Mouse (Mus musculus) embryonic facial prominence, embryonic 10.5 days (tissue): ENCODE data around the gene Tnrc18. TPM values are rescaled to one million over a fixed set of nuclear protein-coding genes. Genes with fewer than 3 reads are reported as not detected.

ENCODE experiments used
- DNase-seq: peaks from one replicate; pipeline ENCODE4 v3.0.0-alpha.2; 2017; ENCODE audit warnings: low spot score
- H3K27ac ChIP-seq: fragments of 300-500 bp; sonication (generic); replicated peaks from 2 replicates; pipeline ENCODE4 v1.5.1; 2016; ENCODE audit warnings: mild to moderate bottlenecking
- H3K27me3 ChIP-seq: fragments of 300-500 bp; sonication (generic); replicated peaks from 2 replicates; pipeline ENCODE4 v1.6.1; 2016; ENCODE audit warnings: low read depth, mild to moderate bottlenecking; ENCODE audit not compliant: poor library complexity, severe bottlenecking
- H3K36me3 ChIP-seq: fragments of 300-500 bp; sonication (generic); replicated peaks from 2 replicates; pipeline ENCODE4 v1.6.1; 2016; ENCODE audit warnings: mild to moderate bottlenecking, moderate library complexity
- H3K4me1 ChIP-seq: fragments of 300-500 bp; sonication (generic); 2 replicates; pipeline ENCODE4 v1.6.1; 2016
- H3K4me3 ChIP-seq: fragments of 300-500 bp; sonication (generic); 2 replicates; pipeline ENCODE4 v1.5.1; 2016; ENCODE audit warnings: mild to moderate bottlenecking, moderate library complexity
- H3K9me3 ChIP-seq: fragments of 300-500 bp; sonication (generic); 2 replicates; pipeline ENCODE4 v1.6.1; 2016; ENCODE audit warnings: mild to moderate bottlenecking
- WGBS: fragments of 180-500 bp; shearing (Covaris S2); methylation state at CpG from one replicate; pipeline ENCODE4 v1.1.7; 2016; 5-methylcytosine and 5-hydroxymethylcytosine counted together
- polyA plus RNA-seq: library from polyadenylated mRNA; unstranded; fragments of >200 nt; fragmentation: Nextera tagmentation; extraction: Ambion mirVana; gene quantifications from 2 replicates; pipeline ENCODE4 v1.2.1, GENCODE M21; 2016

The Tnrc18 gene
- polyA plus RNA-seq, 1 experiment from 2014 or later: 26.5 TPM

DNA sequence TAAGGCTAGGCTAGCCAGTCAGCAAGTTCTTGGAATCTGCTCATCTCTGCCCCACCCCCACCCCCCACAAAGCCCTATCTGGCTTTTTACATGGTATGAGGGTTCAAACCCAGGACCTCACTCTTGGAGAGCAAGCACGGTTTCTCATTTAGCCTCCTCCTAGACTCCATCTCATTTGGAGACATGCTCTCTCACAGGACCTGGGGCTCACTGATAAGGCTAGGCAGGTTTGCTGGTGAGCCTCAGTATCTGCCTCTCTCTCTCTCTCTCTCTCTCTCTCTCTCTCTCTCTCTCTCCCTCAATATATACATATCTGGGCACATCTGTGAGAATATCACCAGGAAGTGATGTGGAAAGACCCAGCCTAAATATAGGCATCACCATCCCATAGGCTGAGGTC, 138.4 kb downstream of the Tnrc18 start:
- Histone ChIP-seq H3K9me3 (no peaks in the 10 kb centered on the region), H3K4me3 (no peak overlapping the region), H3K27ac (no peak overlapping the region), H3K4me1 (no peaks in the 10 kb centered on the region), H3K36me3 (no peaks in the 10 kb centered on the region), H3K27me3 (no peaks in the 10 kb centered on the region)
- WGBS: 94% methylated on average over 1 of the region's 1 CpGs
- DNase-seq: no peak

DNA sequence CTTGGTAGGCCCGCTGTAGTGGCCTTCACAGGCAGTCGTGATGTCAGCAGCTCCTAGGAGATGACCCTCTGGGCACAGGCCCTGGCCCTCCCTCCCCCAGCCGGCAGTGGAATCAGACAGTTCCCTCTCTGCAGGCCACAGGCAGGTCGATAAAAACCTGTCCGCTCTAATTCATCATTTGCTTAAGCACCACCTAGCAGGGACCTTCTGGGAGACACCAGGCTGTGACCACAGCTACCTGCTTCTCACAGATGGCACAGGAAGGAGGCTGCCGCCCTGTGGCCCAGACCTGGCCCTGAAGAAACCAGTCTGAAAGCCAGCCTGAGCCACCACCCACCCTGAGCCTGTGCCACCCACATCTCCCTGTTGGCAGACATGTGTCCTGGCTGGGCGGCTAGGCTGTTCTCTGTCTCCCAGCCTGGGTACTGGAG, 139.3 kb downstream of the Tnrc18 start:
- no peak overlapping the region for H3K27ac ChIP-seq

More for the DNA sequence above, 139.3 kb downstream of the Tnrc18 start:
- H3K36me3 ChIP-seq: no peaks in the 10 kb centered on the region
- 71% methylated on average over 7 of the region's 7 CpGs for WGBS
- H3K4me3 ChIP-seq: no peak overlapping the region
- H3K27me3 ChIP-seq: no peaks in the 10 kb centered on the region
- H3K4me1 ChIP-seq: 0 out of 2 replicates have a peak, but pooled peaks cover under 1% of the 10 kb centered on the region
- H3K9me3 ChIP-seq: no peaks in the 10 kb centered on the region
- no peak for DNase-seq

Other genes with a start within 250 kb of the Tnrc18 start
- 1.8 and 2.9 TPM in 2 replicates for gene Mmd2, start 208.9 kb downstream of the Tnrc18 start, polyA plus RNA-seq
- gene Wipi2, start 190.0 kb downstream of the Tnrc18 start, polyA plus RNA-seq: 66.4 and 68.0 TPM in 2 replicates
- gene Slc29a4, start 125.2 kb downstream of the Tnrc18 start, polyA plus RNA-seq: 18.1 and 19.6 TPM in 2 replicates
- gene Fbxl18, start 77.8 kb upstream of the Tnrc18 start, polyA plus RNA-seq: 25.6 and 25.9 TPM in 2 replicates
- 15,960 and 16,856 TPM in 2 replicates for gene Actb, start 89.1 kb upstream of the Tnrc18 start, polyA plus RNA-seq
- 759 and 790 TPM in 2 replicates for gene Fscn1, start 142.7 kb upstream of the Tnrc18 start, polyA plus RNA-seq